Mouse (Mus musculus): ENCODE results near the gene Foxo3. TPM values are rescaled to one million over a fixed set of nuclear protein-coding genes. Genes with fewer than 3 reads are reported as not detected.

Gene Foxo3
- polyA plus RNA-seq, 1 experiment = 30.2 TPM

DNA sequence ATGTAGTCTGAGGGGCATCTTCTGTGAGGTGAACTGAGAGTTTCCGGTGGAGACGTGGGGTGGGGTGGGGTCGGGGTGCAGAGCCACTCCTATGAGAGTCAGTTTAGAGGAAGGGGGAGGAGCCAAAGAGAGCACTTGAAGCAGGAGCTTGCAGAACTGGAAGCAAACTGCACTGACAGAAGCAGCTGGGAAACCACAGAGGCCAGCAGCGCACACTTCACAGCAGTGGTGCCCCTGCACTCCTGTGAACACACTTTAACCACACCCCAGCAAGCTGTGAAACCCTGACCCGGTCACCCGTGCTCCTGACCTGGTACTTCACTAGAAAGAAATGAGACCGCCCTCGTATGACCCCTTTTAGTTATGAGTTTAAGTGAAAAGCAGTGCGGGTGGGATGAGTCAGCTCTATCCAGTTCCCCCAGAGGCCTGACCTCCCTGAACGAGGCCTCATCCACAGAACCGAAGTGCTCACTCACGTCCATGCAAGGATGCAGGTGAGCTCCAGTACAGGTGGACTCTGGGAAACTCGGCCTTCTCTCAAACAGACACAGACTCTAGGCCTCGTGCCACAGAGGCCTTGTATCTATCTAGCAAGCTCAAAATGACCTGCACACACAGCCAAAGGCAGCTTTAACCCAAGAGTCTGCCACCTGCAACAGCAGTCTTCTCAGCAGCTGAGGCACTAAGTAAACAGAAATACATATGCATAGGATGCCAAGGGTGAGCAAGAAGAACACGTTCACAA lies 7.1 kb downstream of the Foxo3 start:
- Histone ChIP-seq H3K4me3 (ENCODE audit: insufficient read depth, low read length) (no peak overlapping the region), H3K27ac (ENCODE audit: insufficient read depth, low read length) (no peak overlapping the region), H3K4me1 (ENCODE audit: control insufficient read depth, insufficient read depth, low read length) (peaks cover 12% of the 10 kb centered on the region)
- TF ChIP-seq CTCF (IDR thresholded peaks at IDR 0.05; ENCODE audit: borderline replicate concordance, insufficient read depth, low read length) (no peak), POLR2A (IDR thresholded peaks at IDR 0.05; ENCODE audit: low read depth, low read length) (no peak)

DNA sequence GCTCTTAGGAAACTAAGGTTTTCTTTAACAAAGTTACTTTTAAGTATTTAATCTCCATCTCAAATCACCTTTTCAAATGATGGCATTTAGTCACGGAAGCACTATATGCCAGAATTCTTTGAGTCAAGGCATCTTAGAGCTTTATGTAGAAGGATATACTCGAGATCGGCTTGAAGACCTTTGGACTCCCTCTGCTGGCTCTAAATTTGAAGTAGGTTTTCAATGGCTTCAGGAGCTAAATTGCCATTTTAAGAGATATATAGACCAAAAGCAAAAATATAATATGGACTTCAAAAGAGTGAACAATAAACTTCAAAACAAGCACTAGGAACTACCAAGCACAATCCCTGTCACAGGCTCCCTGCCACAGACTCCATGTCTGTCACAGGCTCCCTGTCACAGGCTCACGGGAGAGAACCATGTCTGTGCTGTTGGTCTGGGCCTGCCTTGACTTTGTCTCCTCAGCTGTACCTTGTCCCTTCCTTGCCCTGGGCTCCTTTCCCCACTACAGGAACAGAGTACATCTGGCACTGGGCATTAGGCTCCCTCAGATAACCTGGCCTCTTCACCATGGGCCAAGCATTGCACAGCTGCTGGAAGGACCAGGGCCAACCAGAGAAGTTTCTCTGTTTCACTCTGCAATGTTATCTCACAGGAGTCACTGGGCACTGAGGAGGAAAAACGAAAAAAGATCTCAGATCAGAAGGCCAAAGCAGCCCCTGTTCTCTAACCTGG lies 8.6 kb downstream of the Foxo3 start:
- no peak overlapping the region for H3K27ac ChIP-seq (ENCODE audit: insufficient read depth, low read length)
- TF ChIP-seq POLR2A (IDR thresholded peaks at IDR 0.05; ENCODE audit: low read depth, low read length) = no peak
- no peak for TF ChIP-seq CTCF (IDR thresholded peaks at IDR 0.05; ENCODE audit: borderline replicate concordance, insufficient read depth, low read length)

DNA sequence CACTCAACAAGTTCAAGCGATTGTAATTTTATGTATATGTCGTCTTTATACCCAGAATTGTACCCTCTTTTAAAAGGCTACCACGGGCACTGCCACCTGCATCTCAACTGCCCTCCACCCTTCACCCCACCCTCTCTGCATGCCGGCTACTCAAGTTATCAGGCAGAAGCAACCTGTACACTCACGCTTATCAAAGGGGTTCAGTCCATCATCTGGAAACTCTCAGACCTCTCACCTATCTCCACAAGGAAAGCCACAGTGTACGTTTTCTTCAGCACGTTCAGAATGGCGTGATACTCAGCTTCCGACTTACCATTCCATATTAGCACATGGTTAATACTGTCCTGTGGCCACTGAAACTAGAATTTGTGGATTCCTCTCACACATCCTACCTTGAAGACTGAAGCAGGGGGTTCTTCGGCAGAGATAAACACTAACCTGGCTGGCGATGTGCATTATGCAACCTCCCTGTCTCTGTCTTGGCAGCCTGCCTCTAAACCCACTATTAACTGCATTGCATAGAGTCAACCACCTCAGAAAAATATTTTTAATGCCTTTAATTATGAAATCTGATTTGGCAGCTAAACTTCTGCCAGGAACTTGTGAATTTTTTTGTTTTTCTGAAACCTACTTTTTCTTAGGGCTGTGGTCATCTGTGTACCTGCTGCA lies 11.4 kb downstream of the Foxo3 start:
- no peak for TF ChIP-seq CTCF (IDR thresholded peaks at IDR 0.05; ENCODE audit: borderline replicate concordance, insufficient read depth, low read length)
- TF ChIP-seq POLR2A (IDR thresholded peaks at IDR 0.05; ENCODE audit: low read depth, low read length) = no peak
- Histone ChIP-seq H3K4me3 (ENCODE audit: insufficient read depth, low read length) (no peak overlapping the region), H3K4me1 (ENCODE audit: control insufficient read depth, insufficient read depth, low read length) (0 out of 2 replicates have a peak, but pooled peaks cover 9% of the 10 kb centered on the region), H3K27ac (ENCODE audit: insufficient read depth, low read length) (no peak overlapping the region)

More for the DNA sequence above, 8.6 kb downstream of the Foxo3 start:
- Histone ChIP-seq H3K4me3 (ENCODE audit: insufficient read depth, low read length) (no peak overlapping the region), H3K4me1 (ENCODE audit: control insufficient read depth, insufficient read depth, low read length) (peaks cover 12% of the 10 kb centered on the region)

DNA sequence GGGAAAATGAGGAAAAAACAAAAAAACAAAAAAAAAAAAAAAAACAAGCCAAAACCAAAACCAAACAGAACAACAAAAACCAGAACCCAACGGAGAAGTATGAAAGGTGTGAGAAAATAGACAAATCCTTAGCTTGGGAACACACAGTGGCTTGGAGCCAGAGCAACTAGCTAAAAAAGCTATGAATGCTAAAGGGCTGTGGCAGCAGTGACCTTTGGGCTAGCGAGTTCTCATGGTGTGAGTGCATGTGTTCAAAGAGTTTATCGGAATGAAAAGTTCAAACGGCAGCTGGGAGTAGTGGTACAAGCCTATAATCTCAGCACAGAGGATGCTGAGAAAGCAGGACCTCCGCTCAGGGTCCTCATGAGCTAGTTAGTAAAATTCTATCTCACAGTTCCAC lies 12.4 kb downstream of the Foxo3 start:
- Histone ChIP-seq H3K27ac (ENCODE audit: insufficient read depth, low read length) (no peak overlapping the region), H3K4me1 (ENCODE audit: control insufficient read depth, insufficient read depth, low read length) (0 out of 2 replicates have a peak, but pooled peaks cover 3% of the 10 kb centered on the region), H3K4me3 (ENCODE audit: insufficient read depth, low read length) (no peak overlapping the region)
- TF ChIP-seq CTCF (IDR thresholded peaks at IDR 0.05; ENCODE audit: borderline replicate concordance, insufficient read depth, low read length) (no peak), POLR2A (IDR thresholded peaks at IDR 0.05; ENCODE audit: low read depth, low read length) (no peak)

DNA sequence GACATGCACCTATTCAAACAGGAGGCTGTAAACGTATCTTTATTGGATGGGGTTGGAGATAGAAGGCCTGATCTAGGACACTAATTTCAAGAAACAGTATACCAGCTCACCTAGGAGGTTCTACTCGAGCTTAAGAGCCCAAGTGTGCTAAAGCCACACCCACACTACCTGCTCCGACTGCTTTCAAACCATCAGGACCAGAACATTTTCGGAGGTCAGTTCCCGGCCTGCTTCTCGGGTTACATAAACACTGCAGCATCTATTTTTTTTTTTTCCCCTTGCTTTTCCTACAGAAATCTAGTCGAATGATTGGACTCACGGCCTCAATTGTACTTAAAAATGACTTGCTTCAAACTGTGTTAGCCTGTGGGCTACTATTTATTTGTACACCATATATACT lies 12.9 kb downstream of the Foxo3 start:
- H3K4me3 ChIP-seq (ENCODE audit: insufficient read depth, low read length) = no peak overlapping the region
- 0 out of 2 replicates have a peak, but pooled peaks cover 3% of the 10 kb centered on the region for H3K4me1 ChIP-seq (ENCODE audit: control insufficient read depth, insufficient read depth, low read length)
- no peak overlapping the region for H3K27ac ChIP-seq (ENCODE audit: insufficient read depth, low read length)
- no peak for TF ChIP-seq POLR2A (IDR thresholded peaks at IDR 0.05; ENCODE audit: low read depth, low read length)
- no peak for TF ChIP-seq CTCF (IDR thresholded peaks at IDR 0.05; ENCODE audit: borderline replicate concordance, insufficient read depth, low read length)

DNA sequence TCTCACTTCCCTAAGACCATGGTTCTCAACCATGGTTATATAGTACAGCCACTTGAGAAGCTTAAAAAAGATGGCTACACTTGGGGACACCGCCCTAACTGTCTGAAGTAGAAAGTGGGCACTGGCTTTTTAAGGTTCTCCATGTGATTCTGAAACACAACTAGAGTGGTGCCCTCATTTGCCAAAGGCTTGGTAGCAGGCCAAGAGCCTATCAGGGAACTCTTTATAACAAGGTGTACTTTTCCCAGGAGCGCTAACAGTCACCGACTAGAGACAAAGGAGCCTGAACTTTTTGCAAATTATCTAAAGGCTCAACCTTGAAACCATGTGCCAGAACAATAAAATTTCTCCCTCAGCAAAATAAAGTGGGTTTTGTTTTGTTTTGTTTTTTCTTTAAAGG lies 14.5 kb downstream of the Foxo3 start:
- H3K4me3 ChIP-seq (ENCODE audit: insufficient read depth, low read length) = no peak overlapping the region
- H3K4me1 ChIP-seq (ENCODE audit: control insufficient read depth, insufficient read depth, low read length) = 0 out of 2 replicates have a peak, but pooled peaks cover 3% of the 10 kb centered on the region
- TF ChIP-seq POLR2A (IDR thresholded peaks at IDR 0.05; ENCODE audit: low read depth, low read length) = no peak
- TF ChIP-seq CTCF (IDR thresholded peaks at IDR 0.05; ENCODE audit: borderline replicate concordance, insufficient read depth, low read length) = no peak
- H3K27ac ChIP-seq (ENCODE audit: insufficient read depth, low read length) = no peak overlapping the region

DNA sequence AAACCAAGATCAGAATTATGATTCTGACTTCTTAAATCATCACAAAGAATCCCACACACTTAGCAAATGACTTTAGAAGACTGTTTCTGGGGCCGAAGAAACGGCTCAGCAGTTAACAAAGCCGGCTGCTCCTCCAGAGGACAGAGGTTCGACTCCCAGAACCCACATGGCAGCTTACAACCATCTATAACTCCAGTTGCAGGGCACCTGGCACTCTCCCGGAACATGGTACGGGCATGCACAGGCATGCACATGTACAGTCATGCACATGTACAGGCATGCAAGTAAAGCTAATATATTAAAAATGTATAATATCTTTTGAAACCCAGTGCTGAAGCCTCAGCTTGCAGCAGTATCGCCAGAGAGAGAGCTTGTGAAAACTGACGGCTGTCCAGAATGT lies 15.5 kb downstream of the Foxo3 start:
- Histone ChIP-seq H3K4me3 (ENCODE audit: insufficient read depth, low read length) (no peak overlapping the region), H3K4me1 (ENCODE audit: control insufficient read depth, insufficient read depth, low read length) (0 out of 2 replicates have a peak, but pooled peaks cover 3% of the 10 kb centered on the region), H3K27ac (ENCODE audit: insufficient read depth, low read length) (0 out of 2 replicates have a peak overlapping the region, but pooled peaks have one; percentile 24)
- no peak for TF ChIP-seq CTCF (IDR thresholded peaks at IDR 0.05; ENCODE audit: borderline replicate concordance, insufficient read depth, low read length)
- TF ChIP-seq POLR2A (IDR thresholded peaks at IDR 0.05; ENCODE audit: low read depth, low read length) = no peak

DNA sequence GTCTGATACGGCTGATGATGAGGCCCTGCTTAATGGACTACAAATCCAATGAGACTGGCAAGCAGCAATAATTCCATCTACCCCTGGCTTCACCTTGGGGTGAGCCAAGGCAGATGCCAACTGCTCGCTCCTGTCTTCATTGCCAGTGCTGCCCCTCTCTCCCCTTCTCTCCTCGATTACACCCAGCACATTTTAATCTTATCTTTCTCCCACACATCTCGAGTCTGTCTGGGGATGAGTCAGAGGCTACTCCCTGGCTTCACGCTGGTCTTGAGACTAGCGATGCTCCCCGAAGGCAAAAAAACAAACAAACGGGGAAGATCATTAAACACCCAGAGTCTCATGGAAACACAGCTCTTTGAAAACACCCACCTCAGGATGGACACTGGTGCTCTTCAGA lies 16.0 kb downstream of the Foxo3 start:
- 0 out of 2 replicates have a peak, but pooled peaks cover 3% of the 10 kb centered on the region for H3K4me1 ChIP-seq (ENCODE audit: control insufficient read depth, insufficient read depth, low read length)
- 0 out of 2 replicates have a peak overlapping the region, but pooled peaks have one; percentile 20 for H3K27ac ChIP-seq (ENCODE audit: insufficient read depth, low read length)
- H3K4me3 ChIP-seq (ENCODE audit: insufficient read depth, low read length) = no peak overlapping the region
- no peak for TF ChIP-seq POLR2A (IDR thresholded peaks at IDR 0.05; ENCODE audit: low read depth, low read length)
- TF ChIP-seq CTCF (IDR thresholded peaks at IDR 0.05; ENCODE audit: borderline replicate concordance, insufficient read depth, low read length) = no peak

DNA sequence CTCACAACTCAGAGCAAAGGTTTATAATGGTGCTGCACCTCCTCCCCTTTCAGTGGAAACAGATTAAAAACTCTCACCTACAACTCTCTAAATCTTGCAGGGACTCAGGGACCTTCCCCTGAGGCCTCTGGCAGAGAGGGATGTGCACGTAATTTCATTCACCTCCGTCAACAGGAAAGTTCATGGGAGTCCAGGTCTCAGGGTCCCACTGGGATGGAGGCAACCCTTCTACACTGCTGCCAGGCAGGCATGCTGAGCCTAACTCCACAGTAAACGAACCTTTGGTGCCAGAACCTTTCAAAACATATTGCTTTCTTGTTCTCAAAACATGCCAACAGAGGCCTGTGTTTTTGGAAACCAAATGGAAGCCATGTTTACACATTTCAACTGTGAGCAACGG lies 17.0 kb downstream of the Foxo3 start:
- Histone ChIP-seq H3K27ac (ENCODE audit: insufficient read depth, low read length) (no peak overlapping the region), H3K4me3 (ENCODE audit: insufficient read depth, low read length) (no peak overlapping the region), H3K4me1 (ENCODE audit: control insufficient read depth, insufficient read depth, low read length) (0 out of 2 replicates have a peak, but pooled peaks cover 3% of the 10 kb centered on the region)
- TF ChIP-seq POLR2A (IDR thresholded peaks at IDR 0.05; ENCODE audit: low read depth, low read length) (no peak), CTCF (IDR thresholded peaks at IDR 0.05; ENCODE audit: borderline replicate concordance, insufficient read depth, low read length) (no peak)

Data from embryonic fibroblast, embryonic 13.5 days (primary cell).